Mouse (Mus musculus) cerebellum, adult 8-10 months (tissue): ENCODE data around the gene Ryr2.

Experiments used
- DNase-seq: peaks from one replicate; pipeline ENCODE4 v3.0.0; 2022

Ryr2 gene

DNA sequence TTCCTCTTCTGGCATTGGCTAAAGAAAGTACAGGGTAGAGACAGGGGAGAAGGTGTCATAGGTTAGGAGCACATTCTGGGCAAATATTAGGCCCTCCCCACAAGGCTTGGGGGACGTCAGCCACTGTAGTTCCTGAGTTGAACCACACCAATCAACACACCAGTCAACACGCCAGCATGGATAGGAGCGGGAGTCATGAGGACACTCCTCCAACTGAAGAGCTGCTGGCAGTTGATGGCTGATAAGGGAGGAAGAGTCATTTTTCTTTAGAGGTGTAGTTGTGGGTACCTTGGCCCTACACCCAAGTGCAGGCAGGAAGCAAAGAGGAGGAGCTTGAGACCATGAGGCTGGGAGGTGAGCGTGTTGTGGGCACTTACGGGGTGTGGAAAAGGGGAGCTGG, 13.6 kb downstream of the Ryr2 start:
- no peak for DNase-seq

- peak; percentile 50 for DNase-seq
These were observed 14.2 kb downstream of the Ryr2 start for GRCm38 (mm10) chr13:12092379-12093107.

DNA sequence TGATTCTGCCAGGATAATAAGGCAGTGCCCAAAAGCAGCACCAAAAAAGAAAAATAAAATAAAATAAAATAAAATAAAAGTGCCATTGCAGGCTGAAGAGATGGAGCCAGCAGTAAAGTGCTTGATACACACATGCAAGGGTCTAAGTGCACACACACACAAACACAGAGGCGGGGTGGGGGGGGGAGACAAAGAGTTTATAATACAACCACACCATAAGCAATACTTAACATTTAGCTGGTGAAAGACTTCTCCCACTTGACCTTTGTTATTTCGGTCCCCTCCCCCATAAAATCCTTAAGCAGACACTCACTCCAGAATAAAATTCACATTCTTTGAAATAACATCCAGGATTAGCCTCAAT, 22.7 kb downstream of the Ryr2 start:
- DNase-seq: no peak

GRCm38 (mm10) chr13:12083443-12084111, 23.2 kb downstream of the Ryr2 start:
- DNase-seq: no peak

- DNase-seq: no peak
These were observed 26.2 kb downstream of the Ryr2 start for GRCm38 (mm10) chr13:12080590-12080989.

GRCm38 (mm10) chr13:12079536-12079935, 27.2 kb downstream of the Ryr2 start:
- no peak for DNase-seq

GRCm38 (mm10) chr13:12074897-12075296, 31.8 kb downstream of the Ryr2 start:
- DNase-seq: no peak

DNA sequence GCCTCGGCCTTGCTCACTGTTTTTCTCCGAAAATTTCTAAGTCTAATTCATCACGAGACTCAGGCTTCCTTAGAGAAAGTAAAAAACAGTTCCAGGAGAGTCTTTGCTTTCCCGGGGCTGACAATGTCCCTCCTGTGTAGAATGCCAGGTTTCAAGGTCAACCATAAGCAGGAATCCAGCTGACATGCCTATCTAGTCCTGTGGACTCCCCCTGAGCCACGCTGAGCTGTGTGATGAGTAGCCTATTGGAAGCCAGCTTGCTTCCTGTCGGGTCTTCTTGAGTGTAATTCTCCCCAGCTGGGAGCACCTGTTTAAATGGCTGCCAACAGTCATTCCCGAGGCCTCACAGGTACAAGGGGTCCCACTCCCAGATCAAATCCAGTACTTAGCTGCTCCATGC, 34.2 kb downstream of the Ryr2 start:
- DNase-seq: no peak

DNA sequence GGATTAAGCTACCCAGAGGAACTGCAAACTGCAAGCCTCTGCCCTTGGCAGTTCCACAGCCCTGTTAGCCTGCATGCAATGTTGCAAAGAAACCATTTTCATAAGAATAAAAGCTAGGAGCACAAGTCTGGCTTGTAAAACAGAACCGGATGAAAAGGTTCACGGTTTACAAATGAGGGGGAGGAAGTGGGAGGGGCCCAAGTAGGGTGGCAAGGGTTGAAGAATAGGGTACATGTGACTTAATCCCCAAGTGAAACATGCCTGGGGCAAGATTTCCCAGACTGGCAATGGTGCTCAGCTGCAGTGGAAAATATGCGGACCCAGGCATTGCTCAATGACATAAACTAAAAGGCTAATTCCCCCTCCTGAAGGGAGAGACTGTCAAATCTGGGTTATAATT, 34.6 kb downstream of the Ryr2 start:
- DNase-seq: no peak

GRCm38 (mm10) chr13:12070157-12071129, 36.3 kb downstream of the Ryr2 start:
- DNase-seq: no peak

DNA sequence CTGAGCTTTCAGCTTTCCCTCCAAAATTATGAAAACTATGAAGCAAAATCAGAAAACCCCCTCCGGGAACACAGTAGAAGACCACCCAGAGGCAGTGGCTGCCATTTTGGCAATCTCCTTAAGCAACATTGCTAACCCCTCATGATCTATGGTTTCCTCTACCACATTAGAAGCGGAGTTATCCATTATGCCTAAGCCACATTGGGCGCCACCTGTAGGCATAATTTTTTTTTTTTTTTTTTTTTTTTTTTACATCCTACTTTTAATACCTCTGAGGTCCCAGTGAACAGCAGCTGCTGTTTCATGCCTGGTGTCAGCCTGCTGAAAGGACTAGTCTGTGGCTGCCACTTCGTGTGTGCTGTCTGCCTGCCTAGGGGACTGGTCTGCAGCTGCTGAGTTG, 42.2 kb downstream of the Ryr2 start:
- no peak for DNase-seq

DNA sequence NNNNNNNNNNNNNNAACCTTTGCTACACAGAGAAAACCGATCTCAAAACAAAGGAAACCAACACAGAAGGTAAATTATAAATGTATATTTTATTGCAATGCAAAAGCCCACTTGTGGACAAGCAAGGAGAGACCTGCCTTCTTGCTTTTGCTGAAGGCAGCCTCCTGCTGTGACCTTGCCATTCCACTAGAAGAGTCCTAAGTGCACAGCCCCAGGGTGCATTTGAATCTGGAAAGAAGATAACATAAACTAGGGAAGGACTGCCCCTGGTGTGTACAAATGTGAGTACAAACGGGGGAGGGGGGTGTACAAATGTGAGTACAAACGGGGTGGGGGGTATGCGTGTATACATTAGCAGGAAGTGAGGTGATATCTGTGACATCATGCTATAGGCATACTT, 43.2 kb downstream of the Ryr2 start:
- no peak for DNase-seq

GRCm38 (mm10) chr13:12057357-12057771, 49.4 kb downstream of the Ryr2 start:
- peak; percentile 51 for DNase-seq

DNA sequence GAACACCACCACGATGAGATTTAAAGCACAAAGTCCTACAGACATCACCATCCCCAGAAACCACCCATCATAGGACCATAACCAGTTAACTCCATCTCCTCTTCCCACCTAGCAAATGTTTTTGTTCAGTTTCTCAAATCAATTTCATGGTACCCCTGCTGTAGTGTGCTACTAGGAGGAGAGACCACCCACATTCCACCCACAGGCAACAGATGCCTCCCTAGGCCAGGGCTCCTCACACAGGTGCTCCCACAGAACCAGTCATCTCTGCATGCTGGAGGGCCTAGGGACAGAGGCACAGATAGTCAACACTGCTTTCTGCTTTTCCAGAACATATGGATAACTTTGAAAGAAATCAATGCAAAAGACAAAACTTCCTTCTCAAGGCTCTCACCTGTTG, 50.8 kb downstream of the Ryr2 start:
- no peak for DNase-seq

- no peak for DNase-seq
These were observed 52.8 kb downstream of the Ryr2 start for GRCm38 (mm10) chr13:12053910-12054309.

DNA sequence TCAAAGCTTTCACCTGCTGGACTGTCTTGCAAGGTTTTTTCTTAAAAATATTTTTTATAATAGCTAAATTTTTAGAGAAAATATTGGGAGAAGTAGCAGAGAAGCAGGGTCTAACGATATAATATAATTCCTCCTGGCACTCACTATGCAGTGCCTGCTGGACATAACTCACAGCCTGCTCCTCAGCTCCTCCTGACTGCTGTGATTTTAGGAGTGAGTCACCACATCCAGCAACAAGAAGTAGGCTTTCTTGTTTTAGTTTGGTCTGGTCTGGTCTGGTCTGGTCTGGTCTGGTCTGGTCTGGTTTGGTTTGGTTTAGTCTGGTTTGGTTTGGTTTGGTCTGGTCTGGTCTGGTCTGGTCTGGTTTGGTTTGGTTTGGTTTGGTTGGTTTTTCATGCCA, 55.9 kb downstream of the Ryr2 start:
- DNase-seq: no peak

DNA sequence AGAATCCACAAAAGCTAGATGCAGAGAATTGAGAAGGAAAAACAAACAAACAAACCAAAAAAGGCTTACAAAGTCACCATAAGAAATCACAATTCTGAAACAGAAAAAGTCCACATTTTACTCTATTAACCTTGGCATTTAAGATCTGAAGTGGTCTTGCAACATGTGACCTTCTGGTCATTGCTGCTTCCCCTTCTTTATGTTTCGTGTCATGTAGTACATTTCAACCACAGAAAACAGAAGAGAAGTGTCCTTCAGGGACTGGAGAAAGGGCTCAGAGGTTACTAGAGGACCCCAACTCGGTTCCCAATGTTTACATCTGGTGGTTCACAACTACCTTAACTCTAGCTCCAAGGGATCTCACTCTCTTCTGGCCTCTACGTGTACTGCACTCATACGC, 59.7 kb downstream of the Ryr2 start:
- DNase-seq: no peak

GRCm38 (mm10) chr13:12044751-12045150, 62.0 kb downstream of the Ryr2 start:
- DNase-seq: no peak

DNA sequence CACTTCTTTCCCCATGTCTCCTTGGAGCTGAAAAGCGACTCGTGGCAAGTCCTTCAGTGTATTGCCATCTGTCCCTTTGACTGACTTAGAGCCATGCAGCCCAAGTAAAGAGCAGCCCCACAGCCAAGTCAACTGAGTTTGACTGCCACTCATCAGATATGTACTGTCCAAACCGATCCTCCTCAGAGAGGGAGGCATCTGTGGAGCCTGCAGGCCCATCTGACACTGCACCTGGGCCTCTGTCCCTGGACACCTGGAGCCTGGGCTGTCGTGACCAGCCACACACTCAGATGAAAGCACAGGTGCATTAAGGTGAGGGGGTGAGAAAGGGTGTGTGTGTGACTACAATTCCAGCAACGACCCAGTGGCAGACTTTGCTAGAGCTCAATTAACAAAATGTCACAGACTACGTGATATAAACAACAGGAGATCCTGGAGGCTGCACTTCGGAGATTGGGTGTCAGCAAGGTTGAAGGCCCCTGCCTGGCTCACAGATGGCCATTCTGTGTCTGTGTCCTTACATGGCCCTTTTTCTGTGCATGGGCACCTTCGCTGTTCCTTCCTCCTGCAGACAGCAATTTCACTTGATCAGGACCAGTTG, 63.8 kb downstream of the Ryr2 start:
- DNase-seq: peak; percentile 79

GRCm38 (mm10) chr13:12039967-12040366, 66.8 kb downstream of the Ryr2 start:
- DNase-seq: no peak

- no peak for DNase-seq
These were observed 68.1 kb downstream of the Ryr2 start for GRCm38 (mm10) chr13:12038676-12039075.

DNA sequence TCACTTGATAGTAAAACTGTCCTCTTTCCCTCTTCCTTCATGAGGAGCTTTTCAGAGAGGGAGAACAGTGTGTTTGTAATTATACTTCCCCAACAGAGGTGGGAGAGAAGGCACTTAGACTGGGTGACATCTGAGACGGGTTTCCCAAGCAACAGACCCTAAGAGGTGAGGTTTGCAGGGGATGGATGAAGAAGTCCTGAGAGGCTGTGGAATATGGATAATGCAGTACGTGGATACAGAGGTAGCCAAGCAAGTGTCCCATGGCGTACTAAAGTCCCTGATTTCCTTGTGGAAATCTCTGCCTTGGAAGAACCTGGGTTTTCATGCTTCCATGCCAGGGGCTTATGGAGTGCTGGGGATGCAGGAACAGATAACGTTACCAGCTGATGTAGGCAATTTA, 69.5 kb downstream of the Ryr2 start:
- no peak for DNase-seq

DNA sequence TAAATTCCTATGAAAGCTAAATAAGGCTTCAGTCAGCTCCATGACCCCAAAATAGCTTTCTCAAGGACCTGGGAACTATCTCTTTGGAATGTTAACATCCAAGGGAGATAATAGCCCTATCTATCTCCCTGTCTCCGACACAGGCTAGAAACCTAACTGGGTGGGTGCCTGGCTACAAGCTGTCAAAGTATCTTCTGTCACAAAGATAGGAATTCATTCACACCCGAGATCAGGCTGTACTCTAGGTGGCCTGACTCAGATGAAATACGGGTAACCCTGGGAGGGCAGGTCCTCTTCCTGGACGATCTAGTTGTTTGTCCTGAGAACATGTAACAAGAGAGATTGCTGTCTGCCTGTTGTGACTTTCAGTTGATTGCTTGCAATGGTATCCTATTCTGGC, 69.9 kb downstream of the Ryr2 start:
- no peak for DNase-seq
